Mouse (Mus musculus): ENCODE measurements around the gene Ptprn2.
"Not testable (repeated sequence)": the region's sequence is repeated elsewhere in the genome, so short reads cannot be mapped to it uniquely, and the experiment has no call there.

Ptprn2 gene

DNA sequence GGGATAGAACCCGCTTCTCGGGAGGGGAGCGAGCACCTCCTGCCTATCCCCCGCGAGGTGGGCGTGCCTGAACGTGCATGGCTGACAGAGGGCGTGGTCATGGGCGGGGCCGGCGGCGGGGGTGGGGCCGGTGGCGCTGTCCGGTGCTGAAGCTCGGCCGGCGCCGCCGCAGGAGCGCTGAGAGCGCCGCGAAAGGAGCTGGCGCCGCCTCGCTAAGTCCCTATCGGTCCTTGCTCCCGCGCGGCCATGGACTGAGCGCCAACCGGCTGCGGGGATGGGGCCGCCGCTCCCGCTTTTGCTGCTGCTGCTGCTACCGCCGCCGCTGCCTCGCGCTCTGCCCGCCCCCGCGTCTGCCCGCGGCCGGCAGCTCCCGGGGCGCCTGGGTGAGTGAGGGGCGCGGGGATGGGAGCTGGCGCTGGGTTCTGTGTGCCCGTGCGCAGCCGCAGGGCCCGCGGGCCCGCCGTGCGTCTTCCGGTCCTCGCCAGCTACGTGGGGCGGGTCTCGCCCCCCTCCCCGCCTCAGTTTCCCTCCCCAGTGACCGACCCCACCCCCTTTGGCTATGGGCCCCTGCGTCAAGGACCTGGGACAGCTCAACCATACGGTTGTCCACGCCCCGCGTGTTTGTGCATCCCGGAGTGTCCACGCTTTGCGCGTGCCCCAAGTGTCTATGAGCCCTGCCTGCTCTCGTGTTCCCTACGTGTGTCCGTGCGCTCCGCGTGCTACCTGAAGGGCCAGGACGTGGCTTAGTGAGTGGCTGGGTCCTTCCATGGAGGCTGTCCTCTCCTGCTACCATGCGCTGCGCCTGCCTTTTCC lies at the start of gene Ptprn2:
Ptprn2 (plus strand) TSS at position 130 of the 813 bp plus-strand sequence.
- peak; percentile 89 for DNase-seq

DNA sequence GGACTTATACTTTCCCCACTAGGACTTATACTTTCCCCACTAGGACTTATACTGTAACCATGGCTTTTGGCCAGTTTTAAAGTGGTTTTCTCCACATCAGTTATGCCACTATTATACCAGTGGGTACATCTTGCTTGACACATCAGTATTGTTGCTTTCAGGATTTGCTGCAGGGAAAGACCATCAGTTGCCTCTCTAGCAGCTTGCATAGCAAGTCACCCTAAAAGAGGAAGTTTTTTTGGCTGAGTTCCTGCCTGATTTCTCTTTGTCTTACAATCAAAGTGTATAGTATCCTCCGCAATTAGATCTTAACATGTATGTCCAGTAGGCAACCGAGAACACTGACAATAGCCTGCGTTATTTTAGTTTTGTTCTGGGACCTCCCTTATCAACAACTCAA lies 49.4 kb upstream of the Ptprn2 start:
- DNase-seq: no peak

DNA sequence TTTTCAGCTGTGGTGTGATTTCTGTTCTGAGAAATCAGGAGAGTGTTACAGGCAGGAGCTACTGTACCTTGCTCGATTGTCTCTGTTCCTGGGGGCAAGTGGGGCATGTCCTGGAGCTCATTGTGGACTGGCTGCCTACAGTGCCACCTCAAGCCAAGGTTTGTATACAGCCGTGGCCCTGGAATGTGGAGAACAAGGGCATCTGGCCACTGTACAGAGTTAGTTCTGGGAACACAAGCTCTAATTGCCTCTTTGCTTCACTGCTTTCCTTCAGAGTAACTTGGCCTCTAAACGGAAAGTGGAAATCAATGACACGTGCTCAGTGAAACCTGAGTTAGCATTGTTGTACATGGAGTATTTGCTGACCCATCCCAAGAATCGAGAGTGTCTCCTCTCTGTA lies 46.9 kb upstream of the Ptprn2 start:
- peak; percentile 2 for DNase-seq

DNA sequence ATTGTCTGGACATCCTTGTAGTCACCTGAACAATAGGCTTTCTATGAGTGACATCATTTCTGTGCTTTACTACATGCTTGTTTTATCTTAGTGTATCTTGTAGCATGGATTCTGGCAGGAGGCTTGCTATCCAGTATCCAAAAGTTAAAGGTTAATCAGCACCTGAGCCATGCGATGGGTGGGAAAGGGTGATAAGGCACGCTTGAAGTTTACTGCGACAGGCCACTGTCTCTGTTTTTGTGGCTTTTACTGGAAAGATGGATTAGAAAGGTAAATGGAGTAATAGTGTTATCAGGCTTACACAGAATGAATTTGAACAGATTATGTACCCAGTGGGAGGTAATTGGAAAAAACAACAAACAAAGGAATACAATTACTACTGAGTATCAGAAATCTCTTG lies 43.3 kb upstream of the Ptprn2 start:
- no peak for DNase-seq

DNA sequence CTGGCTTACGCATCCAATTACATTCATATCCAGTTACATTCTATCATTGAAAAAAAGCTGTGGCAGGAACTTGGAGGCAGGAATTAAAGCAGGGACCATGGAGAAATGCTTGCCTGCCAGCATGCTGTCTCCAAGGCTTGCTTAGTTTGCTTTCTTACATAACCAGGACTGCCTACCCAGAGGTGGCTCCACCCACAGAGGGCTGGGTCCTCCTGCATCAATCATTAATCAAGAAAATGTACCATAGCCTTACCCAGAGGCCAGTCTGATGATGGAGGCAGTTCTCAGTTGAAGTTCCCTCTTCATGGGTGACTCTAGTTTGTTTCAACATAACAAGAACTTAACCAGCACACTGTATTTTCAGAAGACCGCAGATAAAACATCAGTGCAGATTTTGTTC lies 36.0 kb upstream of the Ptprn2 start:
- no peak for DNase-seq

DNA sequence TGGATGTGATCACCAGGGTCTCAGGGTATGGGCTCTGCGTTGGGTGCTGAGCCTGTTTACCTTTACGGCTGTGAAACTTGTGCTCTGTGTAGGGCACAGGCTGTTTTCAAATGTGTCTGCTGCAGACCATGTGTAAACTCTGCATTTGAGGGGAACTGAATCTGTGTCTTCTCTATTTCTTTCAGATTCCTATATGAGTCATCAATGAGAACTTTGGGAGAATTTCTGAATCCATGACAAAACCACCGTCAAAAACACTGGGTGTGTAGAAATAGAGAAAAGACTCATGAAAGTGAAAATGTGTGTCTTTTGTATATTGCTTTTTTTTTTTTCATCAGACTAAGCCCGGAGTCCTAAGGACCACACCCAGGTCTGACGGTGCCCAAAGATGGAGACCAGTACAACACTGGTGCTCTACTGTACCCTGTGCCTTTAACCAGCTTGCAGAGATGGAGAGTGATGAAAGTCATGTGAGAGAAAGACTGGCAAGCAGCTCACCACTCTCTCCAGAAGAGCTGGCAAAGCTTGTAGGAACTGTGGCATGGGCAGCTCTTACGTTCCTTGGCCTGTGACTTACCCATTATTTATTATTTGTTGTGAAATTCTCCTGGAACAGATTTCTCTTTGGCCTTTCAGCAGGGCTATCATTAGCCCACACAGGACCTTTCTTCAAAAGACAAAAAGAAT lies 25.0 kb upstream of the Ptprn2 start:
- no peak for DNase-seq

DNA sequence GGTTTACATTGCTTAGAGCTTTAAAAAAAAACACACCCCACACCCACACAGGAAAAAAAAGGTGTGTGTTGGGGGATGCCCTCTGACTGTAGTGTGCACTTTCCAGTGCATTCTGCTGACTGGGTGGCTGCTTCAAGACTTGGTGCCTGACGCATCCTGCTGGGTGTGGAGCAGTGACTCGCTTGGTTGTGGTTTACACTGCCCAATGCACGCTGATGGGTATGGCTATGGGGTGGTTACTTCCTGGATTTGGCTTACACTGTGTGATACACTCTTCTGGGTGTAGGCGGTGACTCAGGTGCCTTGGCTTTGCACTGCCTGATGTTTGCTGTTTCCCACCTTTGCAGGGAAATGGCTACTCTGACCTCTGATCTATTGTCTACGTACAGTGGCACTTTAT lies 18.5 kb upstream of the Ptprn2 start:
- DNase-seq: no peak

DNA sequence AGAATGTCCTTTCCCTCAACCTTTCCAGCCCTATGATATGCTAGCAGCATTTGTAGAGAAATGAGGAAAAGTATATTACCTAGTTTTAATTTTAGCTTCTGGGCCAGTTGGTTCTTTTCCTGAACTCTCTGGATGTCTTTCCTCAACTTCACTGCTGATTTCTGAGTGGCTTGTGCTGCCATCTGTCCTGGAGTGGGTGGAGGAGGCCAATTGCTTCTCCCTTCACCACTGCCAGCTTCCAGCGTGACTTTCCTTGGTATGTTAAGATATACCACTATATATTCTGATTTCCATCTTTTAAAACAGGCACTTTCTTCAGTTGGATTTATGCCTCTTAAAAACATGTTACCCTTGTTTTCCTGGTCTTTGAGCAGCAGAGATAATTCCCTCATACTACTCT lies 17.2 kb upstream of the Ptprn2 start:
- no peak for DNase-seq

DNA sequence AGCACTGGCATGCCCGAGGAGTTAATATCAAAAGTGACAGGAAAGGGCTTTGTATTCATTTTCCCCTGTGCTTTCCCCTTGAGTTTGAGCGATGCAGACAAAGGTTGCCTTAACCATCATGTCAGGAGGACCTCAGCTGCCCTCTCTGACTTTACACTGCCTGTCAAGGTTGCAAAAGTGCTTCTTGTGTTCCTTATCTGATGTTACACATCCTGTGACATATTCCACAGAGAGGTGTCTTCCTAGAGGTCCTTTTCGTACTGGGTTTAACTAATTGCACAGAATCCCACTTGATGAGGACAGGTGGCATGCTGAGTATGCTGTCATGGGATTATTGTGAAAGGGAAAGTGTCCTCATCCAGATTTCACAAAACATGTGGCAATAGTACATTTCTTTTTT lies 16.4 kb upstream of the Ptprn2 start:
- no peak for DNase-seq

DNA sequence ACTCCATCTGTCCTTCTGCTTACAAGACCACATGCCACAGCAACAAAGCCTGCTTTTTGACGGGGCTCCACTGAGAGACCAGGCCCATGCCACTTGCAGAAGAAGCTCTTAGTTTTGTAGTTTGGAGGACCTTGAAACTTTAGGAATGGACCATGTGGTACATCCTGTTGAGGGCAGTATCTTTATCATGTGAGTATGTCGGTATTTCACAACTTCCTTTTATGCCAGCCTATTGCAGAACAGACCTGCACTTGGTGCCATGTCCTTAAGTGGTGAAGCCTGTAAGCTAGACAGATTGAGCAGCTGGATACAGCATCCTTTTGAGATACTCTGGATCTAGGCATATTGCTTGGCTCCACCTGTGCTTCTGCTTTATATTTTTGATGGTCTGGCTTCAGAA lies 12.3 kb upstream of the Ptprn2 start:
- no peak for DNase-seq

DNA sequence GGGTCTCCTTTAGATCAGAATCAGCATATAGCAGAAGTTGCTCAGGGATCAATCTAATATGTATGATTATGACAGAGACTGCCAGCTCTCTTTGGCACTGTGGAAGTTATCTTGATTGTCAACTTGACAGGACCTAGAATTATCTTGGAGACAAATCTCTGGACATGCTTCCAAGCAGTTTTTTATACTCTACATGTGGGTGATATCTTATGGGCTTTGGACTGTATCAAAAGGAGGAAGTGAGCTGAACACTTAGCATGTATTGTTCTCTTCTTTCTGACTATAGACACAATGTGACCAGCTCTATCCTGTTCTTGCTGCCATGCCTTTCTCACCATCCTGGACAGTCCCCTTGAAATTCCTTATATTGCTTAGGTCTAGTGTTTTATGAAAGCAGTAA lies 11.8 kb upstream of the Ptprn2 start:
- DNase-seq: no peak

DNA sequence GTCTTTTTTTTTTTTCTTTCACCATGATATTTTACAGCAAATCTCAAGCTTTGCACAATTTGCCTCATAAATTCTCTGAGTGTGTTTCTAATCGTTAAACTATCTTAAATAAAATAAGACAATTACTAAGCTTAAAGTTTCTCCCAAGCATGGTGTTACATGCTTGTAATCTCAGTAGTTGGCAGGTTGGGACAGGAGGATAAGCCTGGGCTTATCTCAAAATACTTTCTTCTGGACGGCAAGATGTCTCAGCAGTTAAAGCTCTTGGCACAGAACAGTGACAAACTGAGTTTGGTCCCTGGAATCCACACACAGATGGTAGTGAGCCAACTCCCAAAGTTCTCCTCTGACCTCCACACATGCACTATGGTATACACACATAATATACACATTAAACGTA lies 10.8 kb upstream of the Ptprn2 start:
- DNase-seq: no peak

DNA sequence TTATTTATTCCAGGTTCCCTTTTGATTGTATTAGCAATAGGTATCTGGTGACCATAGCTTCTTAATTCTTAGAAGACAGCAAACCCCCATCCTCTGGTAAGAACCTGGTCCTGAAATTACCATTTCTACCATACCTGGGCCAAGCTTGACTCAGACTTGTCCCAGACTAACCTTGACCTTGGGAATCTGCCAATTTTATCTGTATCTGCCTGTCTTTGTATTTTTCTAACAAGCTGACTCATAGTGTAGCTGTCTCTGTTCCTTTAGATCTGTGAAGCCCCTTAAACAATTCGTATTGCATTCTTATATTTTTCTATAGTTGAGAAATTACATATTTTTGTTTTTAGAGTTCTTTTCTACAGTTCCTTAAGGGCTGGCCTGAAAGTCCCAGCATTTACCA lies 6.7 kb upstream of the Ptprn2 start:
- no peak for DNase-seq

DNA sequence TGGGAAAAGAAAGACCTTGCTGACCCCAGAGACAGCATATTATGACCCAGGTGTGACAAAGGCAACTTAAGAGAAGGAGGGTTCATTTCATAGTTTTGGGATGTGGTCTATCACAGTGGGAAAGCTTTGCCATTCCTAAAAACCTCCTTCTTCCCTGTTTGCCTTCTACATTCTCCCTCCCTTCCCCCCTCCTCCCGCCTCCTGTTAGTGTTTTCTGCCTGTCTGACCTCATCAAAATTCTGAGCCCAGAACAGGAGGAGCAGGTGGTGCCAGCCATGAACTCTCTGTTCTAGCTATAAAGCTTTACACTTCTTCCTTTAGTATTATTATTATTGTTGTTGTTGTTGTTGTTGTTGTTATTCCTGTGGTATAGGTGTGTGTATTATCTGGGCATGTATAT lies 3.6 kb upstream of the Ptprn2 start:
- peak; percentile 48 for DNase-seq

DNA sequence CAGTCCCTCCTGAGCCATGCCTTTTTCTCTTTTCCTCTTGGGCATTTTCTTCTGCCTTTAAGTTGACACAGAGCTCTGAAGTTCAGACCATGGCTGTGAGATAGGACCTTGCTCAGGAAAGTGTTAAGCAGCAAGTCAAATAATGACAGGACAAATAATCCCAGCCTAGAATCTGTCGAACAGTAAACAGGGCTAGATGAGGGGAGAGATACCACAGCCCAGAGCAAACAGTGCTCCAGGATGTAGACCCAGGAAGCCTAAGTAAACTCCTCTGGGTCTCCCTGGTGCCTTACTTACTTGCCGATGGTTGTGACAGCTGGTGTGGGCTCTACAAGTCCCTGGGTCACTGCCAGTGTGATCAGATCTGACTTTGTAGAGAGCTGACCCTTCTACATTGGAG lies 1.9 kb upstream of the Ptprn2 start:
- no peak for DNase-seq

DNA sequence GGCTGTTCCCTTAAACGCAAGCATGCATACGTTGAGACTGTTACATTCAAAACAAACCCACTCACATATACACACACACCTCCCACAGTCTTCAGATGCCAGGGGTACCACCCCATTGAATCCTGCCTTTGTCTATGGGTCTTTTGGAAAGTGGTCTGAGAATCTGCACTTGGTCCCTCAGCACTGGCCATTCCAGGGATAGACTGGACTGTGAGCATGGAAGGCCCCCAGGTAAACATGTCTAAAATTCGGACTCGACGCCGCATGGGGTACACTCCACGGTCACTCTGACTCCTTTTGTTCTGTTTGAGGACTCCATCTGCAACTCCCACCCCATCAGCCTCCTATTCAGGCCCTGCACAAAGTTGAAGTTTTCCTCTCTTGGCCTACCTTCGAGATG lies 529 bp upstream of the Ptprn2 start:
- no peak for DNase-seq

DNA sequence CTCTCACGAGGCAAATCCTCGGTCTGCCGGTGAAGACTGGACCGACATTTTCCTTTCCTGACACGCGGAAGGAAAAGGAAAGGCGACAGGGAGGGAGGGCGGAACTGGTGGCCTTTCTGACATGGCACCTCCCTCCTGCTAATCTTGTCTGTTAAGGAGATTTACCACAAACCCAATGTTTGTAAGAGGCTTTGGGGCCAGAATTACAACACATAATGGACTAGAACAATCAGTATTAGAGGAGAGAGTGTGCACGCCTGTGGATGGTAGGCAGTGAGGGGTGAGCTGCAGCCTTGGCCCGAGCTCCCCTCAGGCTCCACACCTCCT lies 847 bp downstream of the Ptprn2 start:
- peak; percentile 79 for DNase-seq

DNA sequence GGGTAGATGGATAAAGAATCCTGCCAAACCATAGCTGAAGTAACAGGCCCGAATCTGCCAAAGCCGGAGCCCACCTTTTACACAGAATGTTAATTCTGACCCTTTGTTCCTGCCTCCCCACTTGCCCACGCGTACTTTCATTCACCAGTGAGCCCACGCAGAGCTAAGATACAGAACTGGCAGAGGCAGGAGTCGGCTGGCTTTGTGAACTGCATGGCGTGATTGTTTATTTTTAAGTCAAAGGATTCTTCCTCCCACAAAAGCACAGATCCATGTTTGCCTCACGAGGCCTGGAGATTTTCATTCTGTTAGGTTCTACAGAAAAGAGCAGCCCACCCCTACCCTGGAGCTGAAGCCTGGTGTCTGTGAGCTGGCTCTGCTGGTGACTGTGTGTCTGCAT lies 3.3 kb downstream of the Ptprn2 start:
- DNase-seq: no peak

DNA sequence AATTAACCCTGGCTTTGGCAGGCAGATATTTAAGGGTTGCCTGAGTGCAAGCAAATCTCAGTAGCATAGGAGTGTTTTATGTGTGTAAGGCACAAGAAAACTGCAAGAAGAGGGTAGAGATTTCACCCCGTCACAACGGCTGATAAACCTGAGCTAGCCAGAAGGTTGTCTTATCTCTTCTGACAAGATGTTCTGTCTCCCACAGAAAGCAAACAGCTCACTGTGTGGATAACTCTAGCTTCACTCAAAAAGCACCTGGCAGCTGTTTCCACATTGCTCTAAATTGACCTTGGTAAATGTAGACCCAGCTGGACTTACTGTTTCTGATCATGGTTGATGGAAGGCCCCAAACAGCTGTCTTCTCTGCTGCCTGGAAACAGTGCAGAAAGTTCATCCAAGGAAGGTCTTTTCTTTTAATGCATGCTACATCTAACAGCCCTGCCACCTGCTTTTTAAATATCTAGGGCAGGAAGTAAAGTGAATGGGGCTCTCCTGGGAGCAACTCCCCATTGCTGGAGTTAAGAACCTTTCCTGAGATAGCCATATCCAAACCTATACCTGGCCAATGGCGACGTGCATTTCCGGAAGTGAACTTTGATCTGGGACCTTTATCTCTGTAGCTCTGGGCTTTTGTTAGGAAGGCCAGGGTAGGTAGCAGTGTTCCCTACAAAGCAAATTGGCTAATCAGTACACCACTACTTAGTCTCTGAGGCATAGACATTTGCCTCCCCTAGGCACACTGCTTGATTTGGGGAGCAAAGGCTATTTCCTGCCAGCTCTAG lies 5.2 kb downstream of the Ptprn2 start:
- no peak for DNase-seq

DNA sequence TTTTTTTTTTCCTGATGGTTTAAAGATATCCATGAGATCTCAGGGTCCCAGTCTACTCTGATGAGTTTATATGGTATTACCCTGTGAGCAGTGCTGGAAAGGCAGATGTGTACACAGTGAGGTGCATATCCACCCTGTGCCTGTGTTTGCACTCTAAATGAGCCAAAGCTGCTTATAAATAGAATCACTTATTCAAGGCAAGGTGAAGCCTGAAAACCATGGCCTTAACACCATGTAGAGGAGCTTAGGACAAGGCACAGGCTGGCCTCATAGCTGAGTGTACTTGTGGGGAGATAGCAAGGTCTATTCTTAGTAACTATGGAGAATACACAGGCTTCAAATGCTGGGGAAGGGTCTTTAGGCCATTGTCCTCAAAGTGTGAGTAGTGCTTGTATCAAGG lies 13.1 kb downstream of the Ptprn2 start:
- DNase-seq: no peak

DNA sequence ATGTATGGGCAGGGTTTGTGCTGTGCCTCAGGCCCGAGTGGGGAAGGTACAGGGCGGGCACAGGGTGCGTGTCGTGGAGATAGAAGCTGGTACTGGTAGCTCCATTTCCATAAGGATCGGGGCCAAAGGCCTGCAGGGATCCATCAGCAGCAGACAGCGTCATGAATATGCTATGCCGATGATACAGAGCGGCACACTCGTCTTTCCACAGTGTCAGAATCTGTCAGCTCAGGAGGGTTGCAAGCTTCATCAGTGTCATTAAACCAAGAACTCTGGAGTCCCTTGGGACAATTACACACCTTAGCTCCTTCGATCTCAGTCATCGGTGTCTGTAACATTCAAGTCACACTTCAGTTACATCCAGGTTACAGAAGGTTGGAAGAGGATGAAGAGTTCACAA lies 15.1 kb downstream of the Ptprn2 start:
- no peak for DNase-seq

DNA sequence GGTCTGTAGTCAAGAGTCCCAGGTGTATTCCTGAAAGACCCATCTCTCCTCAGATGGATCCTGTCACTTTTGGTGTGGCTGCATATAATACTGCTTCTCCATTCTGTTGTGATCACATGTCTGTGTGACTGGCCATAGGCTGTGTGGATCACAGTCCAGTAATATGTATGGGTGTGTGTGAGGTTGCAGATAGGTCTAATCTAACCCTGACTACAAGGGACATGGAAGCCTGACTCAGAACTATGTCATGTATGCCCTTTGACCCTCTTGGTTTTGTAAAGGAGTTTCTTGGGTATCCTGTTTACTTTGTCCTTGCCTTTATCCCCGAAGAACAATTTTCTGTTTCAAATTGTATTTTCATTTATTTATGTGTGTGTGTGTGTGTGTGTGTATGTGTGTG lies 27.0 kb downstream of the Ptprn2 start:
- DNase-seq: no peak

DNA sequence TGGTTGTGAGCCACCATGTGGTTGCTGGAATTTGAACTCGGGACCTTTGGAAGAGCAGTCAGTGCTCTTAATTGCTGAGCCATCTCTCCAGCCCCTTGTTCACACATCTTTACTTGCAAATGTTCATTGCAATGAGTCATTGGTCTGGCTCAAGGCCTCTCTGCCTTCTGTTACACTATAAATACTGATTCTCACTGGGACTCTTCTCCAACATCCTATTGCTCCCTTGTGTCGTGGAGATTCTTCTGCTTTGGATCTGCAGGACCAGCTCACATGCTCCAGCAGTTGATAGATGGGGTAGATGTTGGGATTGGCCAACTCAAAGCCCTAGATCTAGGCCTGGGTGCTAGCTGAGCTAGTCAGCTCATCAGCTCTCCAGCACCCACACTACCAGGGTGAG lies 28.3 kb downstream of the Ptprn2 start:
- DNase-seq: not testable (repeated sequence)

DNA sequence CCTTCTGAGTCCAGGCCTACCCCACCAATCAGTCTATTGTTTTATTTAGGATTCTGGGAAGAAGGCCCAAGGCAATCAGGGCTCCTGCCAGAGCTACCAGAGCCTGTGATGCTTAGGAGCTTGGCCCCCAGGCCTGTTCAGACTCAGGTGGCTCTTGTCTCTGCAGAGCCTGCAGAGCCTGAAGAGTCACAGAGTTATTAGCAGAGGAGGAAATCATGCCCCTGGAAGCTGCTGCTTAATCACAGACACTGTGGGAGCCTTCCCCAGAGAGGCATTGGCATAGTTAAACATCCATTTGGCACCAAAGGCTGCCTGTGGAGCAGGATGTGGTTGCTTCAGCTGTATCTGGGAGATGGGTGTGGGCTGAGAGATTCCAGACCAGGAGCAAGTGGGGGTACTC lies 30.3 kb downstream of the Ptprn2 start:
- DNase-seq: no peak
